Mouse (Mus musculus): ENCODE data around the gene Emp1.

DNA sequence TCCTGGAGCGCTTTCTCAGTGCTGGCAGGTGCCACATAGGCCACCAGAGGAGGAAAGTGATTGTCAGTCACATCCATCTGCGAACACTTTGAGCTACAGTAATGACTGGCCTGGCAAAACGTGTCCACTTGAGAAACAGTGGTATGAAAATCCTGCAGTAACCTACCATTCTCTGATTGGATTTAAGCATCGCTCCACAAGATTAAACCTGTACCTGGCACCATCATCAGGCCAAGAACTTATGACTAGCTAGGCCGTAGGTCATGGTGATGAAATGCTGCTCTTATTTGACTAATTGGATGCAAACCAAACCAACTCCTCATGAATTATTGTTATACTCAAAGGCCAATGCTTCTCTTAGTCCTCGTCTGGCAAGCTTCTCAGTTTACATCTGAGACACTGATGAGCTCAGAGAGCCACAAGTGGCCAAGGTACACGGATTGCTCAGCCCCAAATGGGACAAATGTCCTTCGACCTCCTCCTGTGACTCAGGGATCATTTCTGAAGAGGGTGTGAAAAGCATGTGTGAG lies 68.2 kb downstream of the Emp1 start:
- TF ChIP-seq CTCF (IDR thresholded peaks at IDR 0.05; ENCODE audit: low read depth) (no peak), EP300 (optimal IDR thresholded peaks at IDR 0.05) (no peak)

Data from stomach, postnatal 0 days (tissue).